Mouse (Mus musculus): Measurements from ENCODE around the gene Angel2.

DNA sequence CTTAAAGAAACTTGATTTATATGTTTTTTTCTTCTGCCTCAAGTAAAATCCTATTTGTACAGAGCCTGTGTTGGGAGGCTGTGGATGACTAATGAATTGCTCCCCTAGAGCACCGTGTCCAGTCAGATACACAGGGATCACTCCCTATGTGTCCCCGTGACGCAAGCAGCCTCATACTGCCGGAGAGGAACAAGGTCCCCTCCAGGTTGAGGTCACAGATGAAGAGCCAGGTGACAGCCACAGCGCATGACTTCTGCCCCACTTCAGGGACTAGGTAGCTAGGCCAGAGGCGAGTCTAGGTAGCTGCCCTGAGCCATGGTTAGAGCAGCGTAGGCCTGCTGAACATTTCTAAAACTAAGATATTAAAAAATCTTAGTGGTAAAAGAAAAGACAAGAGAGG lies 43.1 kb downstream of the Angel2 start:
- TF ChIP-seq GATA1 (IDR thresholded peaks at IDR 0.05; ENCODE audit: borderline replicate concordance, low read length) = no peak
- TF ChIP-seq FLI1 (IDR thresholded peaks at IDR 0.05; ENCODE audit: low read length) = no peak
